Mouse (Mus musculus): ENCODE measurements around the gene Car10.

GRCm38 (mm10) chr11:93579626-93580025 is 481.8 kb downstream of the Car10 start:
- no peak for TF ChIP-seq POLR2AphosphoS5 (IDR thresholded peaks at IDR 0.05; ENCODE audit: borderline replicate concordance, low read depth, low read length)
- TF ChIP-seq POLR2A (IDR thresholded peaks at IDR 0.05; ENCODE audit: control insufficient read depth in 1 of 2, insufficient read depth in 1 of 2, low read depth in 1 of 2, low read length in 2 of 2, poor library complexity in 1 of 2): no peak
- no peak for TF ChIP-seq ELF1 (IDR thresholded peaks at IDR 0.05; ENCODE audit: low read depth, low read length)
- TF ChIP-seq GATA1 (IDR thresholded peaks at IDR 0.05; ENCODE audit: low read depth, low read length): no peak
- no peak for TF ChIP-seq TAL1 (IDR thresholded peaks at IDR 0.05; ENCODE audit: low read length)
- no peak for TF ChIP-seq NRF1 (IDR thresholded peaks at IDR 0.05; ENCODE audit: insufficient read depth, low read depth, low read length, poor library complexity, severe bottlenecking)
- TF ChIP-seq MAX (IDR thresholded peaks at IDR 0.05; ENCODE audit: low read length): no peak
- no peak for TF ChIP-seq ZNF384 (IDR thresholded peaks at IDR 0.05; ENCODE audit: low read depth, low read length)
- TF ChIP-seq SMC3 (IDR thresholded peaks at IDR 0.05; ENCODE audit: low read depth, low read length): no peak
- no peak for TF ChIP-seq EP300 (IDR thresholded peaks at IDR 0.05; ENCODE audit: low read depth in 1 of 2, low read length in 2 of 2)

Measured in MEL (cell line).